Mouse (Mus musculus) E14TG2a.4 (cell line): ENCODE data around the gene D1Pas1.

ENCODE experiments used
- CTCF ChIP-seq: conservative IDR thresholded peaks from 2 replicates; pipeline ENCODE4 v1.5.1; 2014; ENCODE audit warnings: low read length
- NANOG ChIP-seq: IDR thresholded peaks from 2 replicates; pipeline ENCODE4 v1.6.1; 2014; ENCODE audit warnings: borderline replicate concordance, low read length, mixed read lengths
- POU5F1 ChIP-seq: IDR thresholded peaks from 2 replicates; pipeline ENCODE4 v1.6.1; 2014; ENCODE audit warnings: low read length, borderline replicate concordance

- TF ChIP-seq CTCF (no peak), NANOG (no peak), POU5F1 (no peak)
Observed at GRCm38 (mm10) chr1:187004306-187004705, 37.1 kb downstream of the D1Pas1 start.
